Mouse (Mus musculus) thymus, adult 2 months (tissue): ENCODE results near the gene Ccdc82.

Experiments
- CTCF ChIP-seq: fragments of 200-500 bp; IDR thresholded peaks from 2 replicates; pipeline ENCODE4 v1.5.1; 2012; ENCODE audit warnings: mild to moderate bottlenecking, control low read depth, low read length, moderate library complexity, borderline replicate concordance; ENCODE audit not compliant: control insufficient read depth, poor library complexity, insufficient read depth; ENCODE audit errors: extremely low read depth
- POLR2A ChIP-seq: fragments of 200-500 bp; IDR thresholded peaks from 2 replicates; pipeline ENCODE4 v1.6.1; 2012; ENCODE audit warnings: mild to moderate bottlenecking, low read length, control low read depth, moderate library complexity; ENCODE audit not compliant: control insufficient read depth, poor library complexity, insufficient read depth; ENCODE audit errors: extremely low read depth

- TF ChIP-seq CTCF (no peak), POLR2A (no peak)
Observed at GRCm38 (mm10) chr9:13203109-13203508, 43.6 kb upstream of the Ccdc82 start.
